Mouse (Mus musculus) hindbrain, embryonic 16.5 days (tissue): Measurements from ENCODE around the gene Cacng8. TPM values are rescaled to one million over a fixed set of nuclear protein-coding genes. Genes with fewer than 3 reads are reported as not detected.
A peak's percentile ranks its signal among the peaks of the same experiment; 100 is the strongest.

Experiments used
- ATAC-seq: fragments of 200-750 bp; cut with Nextera tagmentation; 2 replicates; pipeline ENCODE4 v1.8.0; 2017; ENCODE audit warnings: moderate TSS enrichment, moderate library complexity
- H3K27ac ChIP-seq: fragments of 300-500 bp; sonication (generic); 2 replicates; pipeline ENCODE4 v1.5.1; 2014; ENCODE audit warnings: low read depth, mild to moderate bottlenecking, control low read depth, low read length, moderate library complexity
- H3K27me3 ChIP-seq: fragments of 300-500 bp; sonication (generic); replicated peaks from 2 replicates; pipeline ENCODE4 v1.6.1; 2014; ENCODE audit warnings: low read length; ENCODE audit not compliant: control insufficient read depth, insufficient read depth
- H3K36me3 ChIP-seq: fragments of 300-500 bp; sonication (generic); 2 replicates; pipeline ENCODE4 v1.6.1; 2014; ENCODE audit warnings: mild to moderate bottlenecking, low read length, moderate library complexity, mixed read lengths; ENCODE audit not compliant: control insufficient read depth, insufficient read depth
- H3K4me1 ChIP-seq: fragments of 300-500 bp; sonication (generic); 2 replicates; pipeline ENCODE4 v1.6.1; 2014; ENCODE audit warnings: low read depth, low read length; ENCODE audit not compliant: control insufficient read depth, insufficient read depth
- H3K4me2 ChIP-seq: fragments of 300-500 bp; sonication (generic); 2 replicates; pipeline ENCODE4 v1.6.1; 2014; ENCODE audit warnings: mild to moderate bottlenecking, low read length, control low read depth, moderate library complexity
- H3K4me3 ChIP-seq: fragments of 300-500 bp; sonication (generic); 2 replicates; pipeline ENCODE4 v1.5.1; 2014; ENCODE audit warnings: mild to moderate bottlenecking, low read length, control low read depth, moderate library complexity
- H3K9ac ChIP-seq: fragments of 300-500 bp; sonication (generic); 2 replicates; pipeline ENCODE4 v1.6.1; 2014; ENCODE audit warnings: low read depth, mild to moderate bottlenecking, control low read depth, low read length, moderate library complexity
- H3K9me3 ChIP-seq: fragments of 300-500 bp; sonication (generic); 2 replicates; pipeline ENCODE4 v1.6.1; 2014; ENCODE audit warnings: mild to moderate bottlenecking, low read length, moderate library complexity; ENCODE audit not compliant: control insufficient read depth
- WGBS: fragments of 180-500 bp; shearing (Covaris S2); extraction: QIAGEN DNeasy Blood & Tissue Kit; methylation state at CpG from one replicate; pipeline ENCODE4 v1.1.7; 2014; 5-methylcytosine and 5-hydroxymethylcytosine counted together
- polyA plus RNA-seq: library from polyadenylated mRNA; unstranded; fragments of >200 nt; fragmentation: Nextera tagmentation; extraction: Ambion mirVana; gene quantifications from 2 replicates; pipeline ENCODE4 v1.2.1, GENCODE M21; 2015

The Cacng8 gene
- polyA plus RNA-seq, 1 experiment from 2014 or later = 8.6 TPM

GRCm38 (mm10) chr7:3439984-3440383 lies 49.5 kb downstream of the Cacng8 start:
- ATAC-seq = no peak
- H3K4me3 ChIP-seq = no peak overlapping the region
- no peaks in the 10 kb centered on the region for H3K9me3 ChIP-seq
- no peak overlapping the region for H3K9ac ChIP-seq
- H3K27me3 ChIP-seq = no peaks in the 10 kb centered on the region
- H3K36me3 ChIP-seq = no peaks in the 10 kb centered on the region
- H3K4me2 ChIP-seq = no peak overlapping the region
- H3K4me1 ChIP-seq = peaks cover 5% of the 10 kb centered on the region; the same call in 1 of the 2 replicates
- H3K27ac ChIP-seq = no peak overlapping the region
- 90% methylated on average over 10 of the region's 11 CpGs for WGBS

GRCm38 (mm10) chr7:3440526-3440925 lies 50.0 kb downstream of the Cacng8 start:
- 49% methylated on average over 8 of the region's 8 CpGs for WGBS
- ATAC-seq = peak; percentile 80
- Histone ChIP-seq H3K27ac (no peak overlapping the region), H3K27me3 (no peaks in the 10 kb centered on the region), H3K9ac (no peak overlapping the region), H3K4me1 (peaks cover 5% of the 10 kb centered on the region; the same call in 1 of the 2 replicates), H3K36me3 (no peaks in the 10 kb centered on the region), H3K9me3 (no peaks in the 10 kb centered on the region), H3K4me3 (no peak overlapping the region), H3K4me2 (no peak overlapping the region)

GRCm38 (mm10) chr7:3442476-3443062 lies 52.1 kb downstream of the Cacng8 start:
- H3K9ac ChIP-seq = no peak overlapping the region
- no peaks in the 10 kb centered on the region for H3K27me3 ChIP-seq
- WGBS = 83% methylated on average over 10 of the region's 10 CpGs
- no peak overlapping the region for H3K27ac ChIP-seq
- peaks cover 5% of the 10 kb centered on the region; the same call in 1 of the 2 replicates for H3K4me1 ChIP-seq
- H3K4me2 ChIP-seq = no peak overlapping the region
- no peaks in the 10 kb centered on the region for H3K36me3 ChIP-seq
- no peak overlapping the region for H3K4me3 ChIP-seq
- no peak for ATAC-seq
- H3K9me3 ChIP-seq = no peaks in the 10 kb centered on the region

- Histone ChIP-seq H3K9ac (no peak overlapping the region), H3K4me2 (no peak overlapping the region), H3K36me3 (no peaks in the 10 kb centered on the region), H3K9me3 (no peaks in the 10 kb centered on the region), H3K4me3 (no peak overlapping the region), H3K27me3 (no peaks in the 10 kb centered on the region), H3K4me1 (0 out of 2 replicates have a peak, but pooled peaks cover 3% of the 10 kb centered on the region), H3K27ac (no peak overlapping the region)
- no peak for ATAC-seq
- 90% methylated on average over 3 of the region's 3 CpGs for WGBS
Measured at GRCm38 (mm10) chr7:3444678-3445077, 54.2 kb downstream of the Cacng8 start.

GRCm38 (mm10) chr7:3446584-3446983 lies 56.1 kb downstream of the Cacng8 start:
- Histone ChIP-seq H3K36me3 (no peaks in the 10 kb centered on the region), H3K27ac (no peak overlapping the region), H3K4me2 (no peak overlapping the region), H3K27me3 (no peaks in the 10 kb centered on the region), H3K4me1 (no peaks in the 10 kb centered on the region), H3K4me3 (no peak overlapping the region), H3K9me3 (no peaks in the 10 kb centered on the region), H3K9ac (no peak overlapping the region)
- ATAC-seq = no peak
- WGBS = 80% methylated on average over 3 of the region's 3 CpGs

- Histone ChIP-seq H3K36me3 (no peaks in the 10 kb centered on the region), H3K27ac (no peak overlapping the region), H3K9ac (no peak overlapping the region), H3K27me3 (no peaks in the 10 kb centered on the region), H3K4me3 (no peak overlapping the region), H3K4me1 (no peaks in the 10 kb centered on the region), H3K9me3 (no peaks in the 10 kb centered on the region), H3K4me2 (no peak overlapping the region)
- 82% methylated on average over 4 of the region's 4 CpGs for WGBS
- no peak for ATAC-seq
Measured at GRCm38 (mm10) chr7:3447026-3447425, 56.5 kb downstream of the Cacng8 start.

- H3K27ac ChIP-seq = no peak overlapping the region
Measured at GRCm38 (mm10) chr7:3448737-3449454, 58.4 kb downstream of the Cacng8 start.

GRCm38 (mm10) chr7:3450671-3451070 lies 60.2 kb downstream of the Cacng8 start:
- no peak overlapping the region for H3K27ac ChIP-seq
- no peaks in the 10 kb centered on the region for H3K36me3 ChIP-seq
- H3K9me3 ChIP-seq = no peaks in the 10 kb centered on the region
- H3K27me3 ChIP-seq = no peaks in the 10 kb centered on the region
- no peak overlapping the region for H3K4me3 ChIP-seq
- WGBS = 78% methylated on average over 5 of the region's 5 CpGs
- no peak overlapping the region for H3K9ac ChIP-seq
- ATAC-seq = no peak
- H3K4me2 ChIP-seq = no peak overlapping the region
- H3K4me1 ChIP-seq = no peaks in the 10 kb centered on the region

More at GRCm38 (mm10) chr7:3448737-3449454, 58.4 kb downstream of the Cacng8 start:
- peak; percentile 86 for ATAC-seq
- Histone ChIP-seq H3K4me2 (no peak overlapping the region), H3K36me3 (no peaks in the 10 kb centered on the region), H3K4me1 (no peaks in the 10 kb centered on the region), H3K9ac (no peak overlapping the region), H3K9me3 (no peaks in the 10 kb centered on the region), H3K27me3 (no peaks in the 10 kb centered on the region), H3K4me3 (no peak overlapping the region)
- WGBS = 22% methylated on average over 15 of the region's 15 CpGs

GRCm38 (mm10) chr7:3451161-3451560 lies 60.7 kb downstream of the Cacng8 start:
- no peak for ATAC-seq
- Histone ChIP-seq H3K4me2 (no peak overlapping the region), H3K4me1 (no peaks in the 10 kb centered on the region), H3K27me3 (no peaks in the 10 kb centered on the region), H3K27ac (no peak overlapping the region), H3K36me3 (no peaks in the 10 kb centered on the region), H3K9me3 (no peaks in the 10 kb centered on the region), H3K4me3 (no peak overlapping the region), H3K9ac (no peak overlapping the region)
- WGBS = 54% methylated on average over 6 of the region's 6 CpGs
